Mouse (Mus musculus) ES-E14 (cell line): ENCODE measurements around the gene Map4k3.

Source experiments
- CHD2 ChIP-seq: IDR thresholded peaks from 2 replicates; pipeline ENCODE4 v1.6.1; 2014; ENCODE audit warnings: mild to moderate bottlenecking, low read depth, low read length, inconsistent platforms
- HCFC1 ChIP-seq: IDR thresholded peaks from 2 replicates; pipeline ENCODE4 v1.6.1; 2012; ENCODE audit warnings: low read length, inconsistent platforms, borderline replicate concordance; ENCODE audit not compliant: insufficient read depth
- MAFK ChIP-seq: IDR thresholded peaks from 2 replicates; pipeline ENCODE4 v1.6.1; 2014; ENCODE audit warnings: mild to moderate bottlenecking, low read depth, low read length, inconsistent platforms; ENCODE audit not compliant: insufficient read depth
- ZC3H11A ChIP-seq: IDR thresholded peaks from 2 replicates; pipeline ENCODE4 v1.6.1; 2012; ENCODE audit warnings: low read depth, mild to moderate bottlenecking, inconsistent platforms, low read length, borderline replicate concordance
- ZNF384 ChIP-seq: IDR thresholded peaks from 2 replicates; pipeline ENCODE4 v1.6.1; 2012; ENCODE audit warnings: low read depth, low read length, inconsistent platforms

DNA sequence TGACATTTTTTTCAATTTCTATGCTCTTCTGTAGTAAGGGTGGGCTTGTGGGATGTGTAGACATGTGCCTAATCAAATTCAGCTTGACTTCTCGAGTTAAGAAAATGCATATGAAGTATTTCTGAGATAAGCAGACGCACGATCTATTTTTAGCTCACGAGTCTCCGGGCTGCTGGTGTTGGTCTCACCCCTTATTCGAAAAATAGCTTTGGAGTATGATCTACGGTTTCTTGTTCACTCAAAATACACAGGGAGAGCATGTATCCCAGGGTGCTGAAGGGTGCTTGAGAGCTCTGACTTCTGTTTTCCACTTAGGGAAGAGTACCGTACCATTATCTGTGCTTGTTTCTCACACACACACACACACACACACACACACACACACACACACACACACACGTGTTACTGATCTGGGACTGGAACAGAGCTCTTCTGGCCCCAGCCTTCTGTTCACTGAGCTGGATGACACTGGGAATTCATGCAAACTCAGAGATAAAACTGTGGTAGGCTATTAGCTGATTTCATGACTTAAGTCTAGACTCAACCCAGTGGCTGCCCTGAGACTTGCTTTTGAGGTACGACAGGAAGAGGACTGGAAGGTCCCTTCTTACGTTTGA lies 34.9 kb upstream of the Map4k3 start:
- TF ChIP-seq ZNF384 (no peak), CHD2 (no peak), MAFK (no peak), HCFC1 (no peak), ZC3H11A (no peak)
